Mouse (Mus musculus) embryonic fibroblast, embryonic 13.5 days (primary cell): ENCODE data around the gene Rhbdd1.

Experiments used
- CTCF ChIP-seq: IDR thresholded peaks from 2 replicates; pipeline ENCODE4 v1.5.1; 2011; ENCODE audit warnings: mild to moderate bottlenecking, control low read depth, low read length, moderate library complexity, borderline replicate concordance; ENCODE audit not compliant: insufficient read depth
- POLR2A ChIP-seq: IDR thresholded peaks from 2 replicates; pipeline ENCODE4 v1.6.1; 2011; ENCODE audit warnings: low read depth, mild to moderate bottlenecking, control low read depth, low read length, moderate library complexity

GRCm38 (mm10) chr1:82407786-82408185, 91.5 kb downstream of the Rhbdd1 start:
- TF ChIP-seq CTCF (no peak), POLR2A (no peak)
